Mouse (Mus musculus): ENCODE results near the gene Prss35. TPM values are rescaled to one million over a fixed set of nuclear protein-coding genes. Genes with fewer than 3 reads are reported as not detected.
A peak's percentile ranks its signal among the peaks of the same experiment; 100 is the strongest.

Gene Prss35
- 1 to 10 TPM; 1.6 to 2.5 TPM for total RNA-seq (2021)

GRCm38 (mm10) chr9:86742959-86743911, at the start of gene Prss35:
Gene Prss35, plus strand, starts transcription at chr9:86743649.
- intact Hi-C loops (cut with DNase I) = no loop called here
- DNase-seq = peak; percentile 9 to 26

GRCm38 (mm10) chr9:86693935-86694334, 49.5 kb upstream of the Prss35 start:
- no peak for DNase-seq
- intact Hi-C loops (cut with DNase I) = no loop called here

- intact Hi-C loops (cut with DNase I) = no loop called here
- no peak for DNase-seq
These were observed 48.8 kb upstream of the Prss35 start for GRCm38 (mm10) chr9:86694644-86695043.

DNA sequence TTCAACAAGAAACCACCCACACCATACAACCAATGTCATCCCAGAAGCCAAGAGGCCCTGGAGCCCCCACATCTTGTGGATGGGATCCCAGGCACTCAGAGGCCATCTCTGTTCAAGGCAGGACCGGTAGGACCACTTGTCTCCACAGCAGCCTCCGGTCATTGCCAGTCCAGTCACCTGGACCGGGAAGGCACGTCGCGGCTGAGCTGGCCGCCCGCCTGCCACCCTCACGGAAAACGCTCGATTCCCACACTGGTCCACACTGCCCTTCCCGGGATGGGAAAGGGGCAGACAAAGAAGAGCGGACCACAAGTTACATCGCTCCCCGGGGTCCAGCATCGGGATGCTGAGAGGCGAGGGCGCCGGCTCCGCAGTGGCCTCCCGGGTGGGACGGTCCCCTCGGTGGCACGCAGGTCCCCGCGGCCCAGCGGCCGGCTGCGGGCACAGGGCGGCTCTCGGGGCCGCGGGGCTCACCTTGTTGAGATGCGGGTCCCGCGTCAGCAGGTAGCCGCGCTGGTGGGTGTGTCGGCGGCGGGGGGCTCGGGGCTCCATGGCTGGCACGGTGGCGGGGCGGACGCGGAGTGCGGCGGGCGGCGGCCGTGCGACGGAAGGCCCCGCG, 48.1 kb upstream of the Prss35 start:
- DNase-seq = peak; percentile 47 to 53
- intact Hi-C loops (cut with DNase I) = no loop called here

- DNase-seq = peak; percentile 60 to 66
- intact Hi-C loops (cut with DNase I) = no loop called here
These were observed 47.6 kb upstream of the Prss35 start, which contains the start of gene Me1 for GRCm38 (mm10) chr9:86695818-86696261. Gene Me1, minus strand, starts transcription at chr9:86695953.

DNA sequence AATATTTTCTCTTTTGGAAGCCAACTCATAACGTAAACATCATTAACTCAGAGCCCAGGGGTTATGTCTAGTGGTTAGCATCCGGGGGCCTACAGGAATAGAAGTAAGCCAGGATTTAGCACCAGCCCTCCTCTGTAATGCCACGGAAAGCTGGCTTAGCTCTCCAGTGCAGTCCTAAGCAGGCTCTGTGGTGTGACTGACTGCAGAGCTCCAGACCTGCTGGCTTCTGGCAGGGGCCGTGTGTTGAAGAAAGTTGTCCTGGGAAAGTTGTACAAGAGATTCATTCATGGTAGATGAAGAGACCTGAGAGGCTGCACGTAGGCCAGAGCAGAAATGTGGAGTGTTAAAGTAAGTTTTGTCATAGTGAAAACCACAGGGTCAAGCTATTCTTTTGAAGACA, 42.2 kb upstream of the Prss35 start:
- intact Hi-C loops (cut with DNase I) = no loop called here
- peak; percentile 33 to 36 for DNase-seq

DNA sequence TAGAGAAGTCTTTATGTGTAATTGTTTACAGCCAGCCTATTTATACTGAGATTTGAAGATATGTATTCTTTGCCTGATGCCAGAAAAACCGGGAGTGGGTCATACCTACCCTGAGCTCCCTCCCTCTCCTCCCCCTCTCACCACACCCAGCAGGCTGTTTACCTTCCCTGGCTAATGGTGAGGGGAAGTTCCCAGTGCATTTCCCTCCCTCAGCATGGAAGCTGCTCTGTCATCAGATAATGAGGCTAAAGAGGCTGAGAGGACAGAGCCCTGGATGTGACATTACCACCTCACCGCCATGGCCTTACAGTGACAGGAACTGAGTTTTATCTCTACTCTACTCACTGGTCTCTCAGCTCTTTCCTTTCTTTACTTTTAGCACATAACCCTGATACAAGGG, 41.6 kb upstream of the Prss35 start:
- no peak for DNase-seq
- intact Hi-C loops (cut with DNase I) = no loop called here

- intact Hi-C loops (cut with DNase I) = no loop called here
- no peak for DNase-seq
These were observed 36.0 kb upstream of the Prss35 start for GRCm38 (mm10) chr9:86707431-86707830.

GRCm38 (mm10) chr9:86708921-86709320, 34.5 kb upstream of the Prss35 start:
- no peak for DNase-seq
- intact Hi-C loops (cut with DNase I) = no loop called here

DNA sequence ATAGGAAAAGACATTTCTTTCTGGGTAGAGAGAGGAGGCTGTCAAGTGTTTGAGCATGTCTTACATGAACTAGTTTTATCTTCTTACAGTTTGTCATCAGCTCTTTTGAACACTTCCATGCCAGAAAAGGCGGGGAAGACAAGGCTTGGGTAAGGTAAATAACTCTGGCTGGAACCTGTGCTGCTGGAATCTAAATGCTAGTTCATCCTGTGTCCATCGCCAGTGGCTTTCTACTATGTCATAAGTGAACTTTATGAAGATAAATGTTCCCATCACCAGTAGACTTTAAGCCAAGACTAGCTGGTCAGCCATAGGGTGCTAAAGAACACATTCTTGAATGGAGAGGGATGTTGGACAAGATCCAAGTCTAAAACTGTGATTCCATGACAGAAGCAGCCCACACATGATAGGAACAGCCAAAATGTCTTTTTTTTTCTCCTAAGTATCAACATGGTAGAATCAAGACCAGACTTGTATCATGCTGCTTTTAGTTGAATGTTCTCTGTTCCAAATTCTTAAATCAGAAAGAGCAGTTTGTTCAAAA, 33.3 kb upstream of the Prss35 start:
- no peak for DNase-seq
- intact Hi-C loops (cut with DNase I) = no loop called here

DNA sequence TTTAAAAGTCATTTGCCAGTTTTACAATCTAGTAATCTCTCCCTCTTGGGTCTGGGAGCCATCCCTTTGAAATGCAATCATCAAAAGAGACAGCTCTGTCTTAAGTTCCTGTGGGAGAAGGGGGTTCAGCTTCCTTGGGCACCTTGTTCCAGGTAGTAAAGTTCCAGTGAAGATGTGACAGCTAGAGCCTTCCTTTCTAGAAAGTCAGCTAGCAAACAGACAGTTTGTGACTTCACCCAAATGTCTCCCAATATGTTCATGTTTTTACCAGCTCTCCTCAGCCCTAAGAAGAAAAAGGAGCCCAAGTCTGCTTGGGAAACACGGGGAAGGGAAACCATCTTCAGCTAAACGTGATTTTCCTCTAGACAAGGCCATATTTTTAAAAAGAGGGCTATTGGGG, 30.8 kb upstream of the Prss35 start:
- no peak for DNase-seq
- intact Hi-C loops (cut with DNase I) = no loop called here

DNA sequence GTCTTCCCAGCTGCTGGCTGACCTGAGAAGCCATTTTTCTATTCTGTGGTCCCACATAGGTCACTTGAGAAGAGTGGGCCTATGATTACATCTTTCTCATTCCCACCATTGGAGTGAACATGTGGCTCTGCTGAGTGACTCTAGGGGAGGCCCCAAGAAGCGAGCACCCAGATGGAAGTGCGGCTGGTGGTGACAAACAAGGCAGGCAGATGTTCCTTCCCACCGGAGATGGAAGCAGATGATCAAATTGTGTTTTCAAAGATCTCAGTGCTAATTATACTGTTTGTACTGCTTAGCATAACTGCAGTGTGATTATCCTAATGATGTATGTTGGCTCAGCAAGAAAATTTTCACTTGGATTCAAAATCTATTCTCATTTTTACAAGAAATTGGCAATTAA, 29.4 kb upstream of the Prss35 start:
- no peak for DNase-seq
- intact Hi-C loops (cut with DNase I) = no loop called here

DNA sequence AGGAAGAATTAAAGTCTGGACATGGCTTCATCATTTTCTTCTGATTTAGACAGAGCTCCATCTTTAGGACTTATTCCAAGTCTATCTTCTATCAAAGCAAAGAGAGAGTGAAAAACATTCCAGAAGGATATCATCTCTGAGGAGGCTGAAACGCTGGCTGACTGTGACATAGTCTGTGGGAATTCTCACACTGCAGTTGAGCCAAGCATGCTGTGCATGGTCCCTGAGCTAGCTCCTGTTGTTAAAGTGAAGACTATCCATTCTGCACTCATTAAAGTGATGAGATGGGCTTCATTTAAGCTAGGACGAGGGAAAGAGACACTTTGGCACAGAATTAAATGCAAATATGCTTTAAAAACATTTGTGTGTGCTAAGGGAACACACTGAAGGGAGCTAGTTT, 26.9 kb upstream of the Prss35 start:
- intact Hi-C loops (cut with DNase I) = no loop called here
- no peak for DNase-seq

DNA sequence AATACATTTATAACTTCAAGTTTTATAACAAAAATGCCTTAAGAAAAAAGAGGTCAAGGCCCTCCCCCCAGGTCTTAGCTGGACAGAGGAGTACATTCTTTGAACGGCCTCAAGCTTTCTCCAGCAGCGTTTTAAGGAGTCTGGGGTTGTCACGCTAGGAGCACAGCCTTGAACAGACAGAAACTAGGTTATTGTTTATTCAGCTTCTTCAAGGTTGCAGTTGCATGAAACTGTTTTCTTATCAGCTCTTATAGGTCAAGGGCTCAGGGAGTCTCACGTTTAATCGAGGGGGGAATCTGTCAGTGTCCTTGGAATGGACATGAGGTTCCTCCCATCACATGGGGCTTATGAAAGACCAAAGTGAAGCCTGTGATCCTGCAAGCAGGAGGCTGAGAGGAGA, 26.3 kb upstream of the Prss35 start:
- DNase-seq = no peak
- intact Hi-C loops (cut with DNase I) = no loop called here

DNA sequence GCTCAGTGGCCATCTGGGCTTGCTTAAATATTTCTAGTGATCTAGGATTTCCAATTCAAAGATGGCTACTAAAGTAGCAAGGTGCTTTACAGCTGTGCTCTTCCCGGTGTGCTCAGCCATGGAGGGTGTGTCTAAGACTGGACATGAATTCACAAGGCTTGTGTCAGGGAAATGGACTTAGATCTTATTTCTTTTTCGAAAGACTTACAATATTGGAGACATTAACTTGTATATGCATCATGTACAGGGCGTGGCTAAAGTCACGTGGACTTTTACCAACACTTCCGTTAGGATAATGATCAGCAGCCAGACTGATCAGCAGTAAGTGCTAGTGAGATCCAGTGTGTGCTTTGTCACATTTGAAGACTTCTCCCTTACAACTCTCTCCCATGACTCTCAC, 23.2 kb upstream of the Prss35 start:
- intact Hi-C loops (cut with DNase I) = no loop called here

GRCm38 (mm10) chr9:86720794-86721193, 22.7 kb upstream of the Prss35 start:
- no peak for DNase-seq
- intact Hi-C loops (cut with DNase I) = no loop called here

More for the DNA sequence above, 23.2 kb upstream of the Prss35 start:
- no peak for DNase-seq

DNA sequence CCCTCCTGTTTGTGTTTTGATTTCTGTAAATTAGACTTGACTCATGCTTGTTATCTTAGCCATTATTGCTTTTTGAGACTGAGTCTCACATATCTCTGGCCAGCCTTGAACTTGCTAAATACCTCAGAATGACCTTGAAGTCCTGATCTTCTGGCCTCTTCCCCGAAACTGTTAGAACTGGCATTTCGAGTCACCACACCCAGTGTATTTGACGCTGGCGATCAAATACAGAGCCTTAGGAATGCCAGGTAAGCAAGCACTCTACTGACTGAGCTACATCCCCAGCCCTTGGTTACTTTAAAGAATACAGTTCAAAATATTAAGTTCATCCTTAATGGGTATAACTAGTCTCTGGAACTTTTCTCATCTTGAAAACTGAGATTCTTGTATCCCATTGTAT, 18.4 kb upstream of the Prss35 start:
- no peak for DNase-seq

GRCm38 (mm10) chr9:86725604-86726380, 17.7 kb upstream of the Prss35 start:
- no peak for DNase-seq
- intact Hi-C loops (cut with DNase I) = no loop called here

More for the DNA sequence above, 18.4 kb upstream of the Prss35 start:
- intact Hi-C loops (cut with DNase I) = no loop called here

DNA sequence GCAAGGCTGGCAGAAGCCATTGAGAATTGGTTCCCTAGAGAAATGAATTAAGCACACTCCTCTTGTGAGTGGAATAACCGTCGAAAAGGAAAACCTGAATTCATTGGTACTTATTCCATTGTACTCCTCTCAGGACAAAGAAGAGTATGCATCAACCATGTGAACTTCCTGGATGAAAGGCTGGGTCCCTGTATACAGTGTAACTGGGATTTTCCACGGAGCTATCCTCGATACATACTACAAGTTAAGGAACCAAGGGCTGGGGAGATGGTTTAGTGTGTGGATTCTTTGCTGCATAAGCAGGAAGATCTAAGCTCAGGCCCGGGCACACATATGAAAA, 17.1 kb upstream of the Prss35 start:
- no peak for DNase-seq
- intact Hi-C loops (cut with DNase I) = no loop called here

- no peak for DNase-seq
- intact Hi-C loops (cut with DNase I) = no loop called here
These were observed 15.1 kb upstream of the Prss35 start for GRCm38 (mm10) chr9:86728214-86728814.

DNA sequence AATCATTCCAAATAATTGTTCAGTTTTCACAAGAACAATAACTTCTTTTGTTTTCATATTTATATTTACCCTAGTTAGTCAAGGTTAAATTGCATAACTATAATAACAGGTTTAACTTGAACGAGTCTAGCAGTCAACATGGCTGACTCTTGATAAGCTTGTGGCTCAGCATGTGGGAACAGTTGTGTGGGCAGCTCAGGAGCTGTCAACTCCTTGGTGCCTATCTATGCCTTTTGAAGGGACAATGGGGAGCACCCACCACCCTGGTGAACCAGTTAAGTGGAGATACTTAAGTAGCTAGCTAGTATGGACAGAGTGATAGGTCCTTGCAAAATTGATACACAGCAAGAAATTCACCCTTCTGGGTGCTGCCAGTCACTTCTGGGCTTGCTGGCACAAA, 14.4 kb upstream of the Prss35 start:
- intact Hi-C loops (cut with DNase I) = no loop called here
- DNase-seq = no peak
